Mouse (Mus musculus) mature B cell (primary cell): Measurements from ENCODE around the gene Gm49342.
"Not testable (repeated sequence)": the region's sequence is repeated elsewhere in the genome, so short reads cannot be mapped to it uniquely, and the experiment has no call there.

Experiments used
- in situ Hi-C: fragments of 300-500 bp; cut with MboI; formaldehyde crosslinking; loops from 2 replicates; pipeline ENCODE4 v1.14.3; 2019

Gm49342 gene

DNA sequence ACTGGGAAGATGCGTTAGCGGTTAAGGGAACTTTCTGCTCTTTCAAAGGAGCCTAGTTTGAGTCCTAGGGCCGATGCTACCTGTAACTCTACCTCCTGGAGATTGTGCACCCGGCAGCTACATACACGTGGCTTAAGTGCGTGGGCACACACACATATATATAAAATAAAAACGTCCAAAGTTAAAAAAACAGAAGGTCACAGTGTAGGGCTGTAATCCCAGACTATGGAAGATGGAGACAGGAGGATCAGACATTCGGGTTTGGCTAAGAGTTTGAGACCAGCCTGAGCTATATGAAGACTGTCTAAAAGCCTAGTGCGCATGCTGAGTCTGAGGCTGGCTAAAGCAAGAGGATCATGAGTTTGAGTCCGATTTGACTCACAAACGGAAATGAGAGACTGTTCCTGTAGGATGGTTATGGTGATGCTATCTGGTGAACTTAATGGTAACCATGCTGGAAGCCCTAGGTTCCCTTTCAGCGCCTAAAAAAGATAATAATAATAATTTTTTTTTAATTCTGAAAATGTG is 12.8 kb upstream of the Gm49342 start:
- in situ Hi-C loops: loop anchor here (10.0 kb wide), 1 partner anchor 127 kb away; the partner anchor contains the start of genes Ccnb1ip1 and Parp2

DNA sequence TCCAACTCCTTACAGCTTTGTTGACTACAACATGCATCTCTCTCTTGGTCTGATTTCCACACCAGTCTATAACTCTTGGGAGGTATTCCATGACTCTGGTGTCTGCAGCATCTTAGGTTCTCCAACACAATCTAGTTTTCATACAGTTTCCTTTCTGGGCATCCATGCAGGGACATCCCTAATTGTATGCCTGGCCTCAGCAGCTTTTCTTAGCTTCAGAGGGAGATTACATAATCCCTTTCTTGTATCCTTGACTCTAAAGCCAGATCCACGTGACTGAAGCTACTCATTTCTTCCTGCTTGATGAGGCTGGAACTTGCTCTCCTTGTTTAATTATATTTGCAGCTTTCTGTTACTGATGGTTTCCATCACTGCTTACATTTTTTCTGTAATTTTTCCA is 7.7 kb upstream of the Gm49342 start:
- in situ Hi-C loops: loop anchor here (10.0 kb wide), 1 partner anchor 132 kb away; the partner anchor contains the start of genes Ccnb1ip1 and Parp2

DNA sequence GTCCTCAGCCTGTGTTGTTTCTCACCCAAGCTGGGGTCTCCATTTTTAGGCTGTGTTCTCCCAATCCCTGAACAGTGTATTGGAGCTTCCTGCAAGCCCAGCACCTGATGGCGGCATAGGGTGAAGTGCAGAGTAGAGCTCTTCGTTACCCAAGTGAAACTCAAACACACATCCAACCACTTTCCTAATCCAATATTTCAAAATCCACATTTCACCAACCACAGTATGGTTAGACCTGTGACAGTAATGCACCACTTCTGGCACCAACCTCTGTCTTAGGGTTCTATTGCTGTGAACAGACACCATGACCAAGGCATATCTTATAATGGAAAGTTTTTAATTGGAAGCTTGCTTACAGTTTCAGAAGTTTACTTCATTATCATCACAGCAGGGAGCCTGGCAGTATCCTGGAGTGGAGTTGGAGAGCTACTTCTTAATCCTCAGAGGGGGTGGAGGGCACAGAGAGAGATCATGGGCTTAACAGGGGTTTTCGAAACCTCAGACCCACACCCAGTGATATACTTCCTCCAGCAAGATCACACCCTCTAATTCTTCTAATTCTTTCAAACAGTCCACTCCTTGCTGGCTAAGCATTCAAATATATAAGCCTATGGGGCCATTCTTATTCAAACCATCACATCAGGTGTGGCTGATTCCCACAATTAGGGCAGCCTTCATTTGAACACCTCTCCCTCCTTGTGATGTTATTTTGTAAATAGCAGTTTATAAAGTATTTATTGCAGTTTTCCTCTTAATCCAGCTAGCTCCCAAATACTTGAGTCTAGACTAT is 6.0 kb upstream of the Gm49342 start:
- in situ Hi-C loops: loop anchor here (10.0 kb wide), 1 partner anchor 134 kb away; the partner anchor contains the start of genes Ccnb1ip1 and Parp2

DNA sequence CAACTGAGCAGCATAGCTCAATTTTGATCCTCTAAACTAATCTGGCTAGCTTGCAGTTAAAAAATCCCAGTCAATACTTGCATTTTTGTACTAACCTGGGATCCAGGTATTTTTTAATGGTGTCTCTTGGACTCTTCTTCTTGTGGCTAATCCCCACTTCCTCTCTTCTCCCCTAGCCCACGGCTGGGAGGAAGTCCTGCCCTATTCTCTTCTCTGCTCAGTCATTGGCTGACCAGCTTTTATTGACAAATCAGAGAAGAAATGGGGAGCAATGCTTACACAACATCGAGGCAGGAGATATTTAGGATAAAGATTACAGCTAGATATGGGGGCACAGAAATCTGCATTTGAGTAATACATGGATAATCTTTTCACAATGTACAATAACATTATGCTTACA is 5.4 kb upstream of the Gm49342 start:
- in situ Hi-C loops: loop anchor here (10.0 kb wide), 1 partner anchor 134 kb away; the partner anchor contains the start of genes Ccnb1ip1 and Parp2

DNA sequence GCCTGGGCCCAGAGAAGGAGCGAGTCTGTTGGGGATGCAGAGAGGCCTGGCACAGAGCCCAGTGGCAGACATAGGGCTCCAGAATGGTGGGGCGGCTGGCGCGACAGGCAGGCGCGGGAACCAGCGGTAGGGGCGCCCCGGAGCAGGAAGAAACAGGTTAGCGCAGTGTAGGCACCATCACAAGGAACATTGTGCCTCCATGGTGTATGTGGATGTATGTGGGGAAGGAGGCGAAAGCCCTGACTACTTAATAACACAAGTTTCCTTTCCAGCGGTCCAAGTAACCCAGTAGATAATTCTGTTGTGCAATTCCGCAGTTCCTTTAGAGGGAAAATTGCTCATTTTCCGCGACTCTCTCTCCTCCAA is 334 bp downstream of the Gm49342 start:
- in situ Hi-C loops: not testable (repeated sequence)

DNA sequence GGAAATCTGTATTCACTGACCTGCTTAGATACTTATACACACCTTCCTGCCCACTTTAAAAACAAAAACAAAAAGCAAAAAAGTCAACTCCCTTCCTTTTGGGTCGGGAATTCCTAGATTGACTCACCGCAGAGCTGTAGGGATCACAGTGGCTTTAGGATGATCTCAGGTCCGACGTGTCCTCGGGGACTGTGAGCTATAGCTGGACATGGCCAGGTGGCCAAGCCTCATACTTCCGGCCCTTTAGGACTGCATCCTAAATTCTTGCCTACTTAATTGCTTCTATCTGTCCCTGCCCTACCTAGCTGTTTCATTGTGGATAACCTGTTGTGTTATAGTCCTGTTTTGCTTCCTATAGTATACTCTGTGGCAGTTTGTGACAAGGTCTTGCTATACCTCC is 764 bp downstream of the Gm49342 start:
- in situ Hi-C loops: not testable (repeated sequence)

DNA sequence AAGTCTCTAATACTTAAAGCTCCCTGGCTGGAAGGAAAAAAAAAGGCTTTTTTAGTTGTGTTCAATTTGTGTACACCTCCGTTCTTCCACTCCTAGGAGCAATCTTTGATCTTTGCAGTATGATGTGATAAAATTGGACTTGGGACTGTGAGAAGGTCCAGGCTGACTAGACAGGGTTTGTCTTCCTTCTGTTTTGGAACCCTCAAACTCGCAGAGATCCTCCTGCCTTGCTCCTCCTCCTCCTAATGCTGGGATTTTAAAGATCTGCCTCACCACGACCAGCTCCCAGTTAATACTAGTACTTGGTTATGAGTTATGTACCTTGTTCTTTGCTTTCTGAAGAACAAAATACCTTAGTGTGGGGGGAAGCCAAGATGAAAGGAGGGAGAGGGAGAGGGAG is 1.2 kb downstream of the Gm49342 start:
- in situ Hi-C loops: not testable (repeated sequence)

DNA sequence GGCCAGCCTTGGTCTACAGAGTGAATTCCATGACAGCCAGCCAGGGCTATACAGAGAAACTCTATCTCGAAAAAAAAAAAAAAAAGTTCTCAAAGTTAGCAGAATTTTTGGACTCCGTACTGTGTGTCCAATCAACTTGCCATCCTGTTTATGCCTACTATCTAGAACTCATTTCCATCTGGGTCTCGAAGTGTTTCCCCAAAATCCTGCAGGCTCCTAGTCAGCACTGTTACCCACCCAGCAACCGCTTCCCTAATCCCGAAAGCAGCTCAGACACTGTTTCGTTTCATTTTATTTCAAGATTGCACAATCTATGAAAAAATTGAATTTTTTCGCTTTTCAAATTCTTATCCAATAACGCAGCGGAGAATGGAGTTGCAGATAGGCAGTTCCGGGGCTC is 11.2 kb downstream of the Gm49342 start:
- in situ Hi-C loops: no loop called here

DNA sequence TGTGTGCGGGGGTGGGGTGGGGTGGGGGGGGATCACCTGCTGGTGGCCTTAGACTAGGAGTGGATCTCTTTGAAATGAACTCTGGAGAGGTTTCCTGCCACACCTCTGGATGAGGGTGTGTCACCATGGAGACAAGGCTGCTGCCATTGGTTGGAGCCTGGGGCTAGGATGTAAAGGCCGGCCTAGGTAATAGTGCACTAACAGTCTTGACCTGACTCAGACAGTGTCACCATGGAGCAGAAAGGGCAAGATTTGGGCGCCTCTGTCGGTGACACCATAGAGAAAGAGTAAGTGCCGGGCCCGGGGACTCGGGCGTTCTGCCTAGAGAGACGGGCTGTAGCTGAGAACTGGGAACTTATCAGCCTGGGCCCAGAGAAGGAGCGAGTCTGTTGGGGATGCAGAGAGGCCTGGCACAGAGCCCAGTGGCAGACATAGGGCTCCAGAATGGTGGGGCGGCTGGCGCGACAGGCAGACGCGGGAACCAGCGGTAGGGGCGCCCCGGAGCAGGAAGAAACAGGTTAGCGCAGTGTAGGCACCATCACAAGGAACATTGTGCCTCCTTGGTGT is 11.7 kb downstream of the Gm49342 start, which contains the start of gene Pnp2:
TSS of gene Pnp2 (plus strand) at position 51 of the 567 bp plus-strand sequence.
- in situ Hi-C loops: not testable (repeated sequence)

DNA sequence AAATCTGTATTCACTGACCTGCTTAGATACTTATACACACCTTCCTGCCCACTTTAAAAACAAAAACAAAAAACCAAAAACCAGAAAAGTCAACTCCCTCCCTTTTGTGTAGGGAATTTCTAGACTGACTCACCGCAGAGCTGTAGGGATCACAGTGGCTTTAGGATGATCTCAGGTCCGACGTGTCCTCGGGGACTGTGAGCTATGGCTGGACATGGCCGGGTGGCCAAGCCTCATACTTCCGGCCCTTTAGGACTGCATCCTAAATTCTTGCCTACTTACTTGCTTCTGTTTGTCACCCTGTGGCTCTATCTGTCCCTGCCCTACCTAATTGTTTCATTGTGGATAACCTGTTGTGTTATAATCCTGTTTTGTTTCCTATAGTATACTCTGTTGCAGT is 12.4 kb downstream of the Gm49342 start:
- in situ Hi-C loops: not testable (repeated sequence)

DNA sequence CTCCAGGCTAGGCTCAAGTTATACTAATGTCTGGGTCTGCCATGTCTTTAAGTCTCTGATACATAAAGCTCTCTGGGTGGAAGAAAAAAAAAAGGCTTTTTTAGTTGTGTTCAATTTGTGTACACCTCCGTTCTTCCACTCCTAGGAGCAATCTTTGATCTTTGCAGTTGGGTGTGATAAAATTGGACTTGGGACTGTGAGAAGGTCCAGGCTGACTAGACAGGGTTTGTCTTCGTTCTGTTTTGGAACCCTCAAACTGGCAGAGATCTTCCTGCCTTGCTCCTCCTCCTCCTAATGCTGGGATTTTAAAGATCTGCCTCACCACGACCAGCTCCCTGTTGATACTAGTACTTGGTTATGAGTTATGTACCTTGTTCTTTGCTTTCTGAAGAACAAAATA is 12.8 kb downstream of the Gm49342 start:
- in situ Hi-C loops: not testable (repeated sequence)

DNA sequence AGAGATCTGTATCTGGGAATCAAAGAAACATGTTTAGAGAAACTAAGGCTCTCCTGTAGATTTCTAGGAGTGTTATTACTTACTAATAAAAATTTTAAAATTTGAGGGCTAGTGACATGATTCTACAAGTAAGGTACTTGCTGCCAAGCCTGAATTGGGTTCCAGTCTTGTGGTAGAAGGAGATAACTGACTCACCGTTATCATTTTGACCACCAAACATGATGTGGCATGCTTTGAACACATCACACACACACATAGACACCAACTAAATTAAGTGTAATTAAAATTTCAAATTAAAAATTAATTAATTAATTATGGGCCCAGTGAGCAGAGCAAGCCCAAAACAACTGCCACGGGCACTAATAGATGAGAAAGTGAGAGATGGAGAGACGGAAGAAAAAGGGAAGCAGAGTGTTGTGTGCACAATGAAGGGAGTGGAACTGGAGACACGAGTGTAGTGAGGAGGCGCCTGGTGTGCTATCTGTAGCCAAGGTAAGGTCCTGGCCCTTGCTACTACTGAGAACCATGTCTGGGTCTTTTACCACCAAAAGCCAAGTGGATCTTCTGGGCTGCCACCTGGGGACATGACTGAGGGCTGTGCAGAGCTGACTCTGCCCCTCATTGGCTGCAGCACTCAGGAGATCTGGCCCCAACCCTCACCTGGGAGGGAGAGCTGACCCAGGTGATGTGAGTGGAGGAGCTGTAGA is 14.1 kb downstream of the Gm49342 start:
- in situ Hi-C loops: not testable (repeated sequence)

DNA sequence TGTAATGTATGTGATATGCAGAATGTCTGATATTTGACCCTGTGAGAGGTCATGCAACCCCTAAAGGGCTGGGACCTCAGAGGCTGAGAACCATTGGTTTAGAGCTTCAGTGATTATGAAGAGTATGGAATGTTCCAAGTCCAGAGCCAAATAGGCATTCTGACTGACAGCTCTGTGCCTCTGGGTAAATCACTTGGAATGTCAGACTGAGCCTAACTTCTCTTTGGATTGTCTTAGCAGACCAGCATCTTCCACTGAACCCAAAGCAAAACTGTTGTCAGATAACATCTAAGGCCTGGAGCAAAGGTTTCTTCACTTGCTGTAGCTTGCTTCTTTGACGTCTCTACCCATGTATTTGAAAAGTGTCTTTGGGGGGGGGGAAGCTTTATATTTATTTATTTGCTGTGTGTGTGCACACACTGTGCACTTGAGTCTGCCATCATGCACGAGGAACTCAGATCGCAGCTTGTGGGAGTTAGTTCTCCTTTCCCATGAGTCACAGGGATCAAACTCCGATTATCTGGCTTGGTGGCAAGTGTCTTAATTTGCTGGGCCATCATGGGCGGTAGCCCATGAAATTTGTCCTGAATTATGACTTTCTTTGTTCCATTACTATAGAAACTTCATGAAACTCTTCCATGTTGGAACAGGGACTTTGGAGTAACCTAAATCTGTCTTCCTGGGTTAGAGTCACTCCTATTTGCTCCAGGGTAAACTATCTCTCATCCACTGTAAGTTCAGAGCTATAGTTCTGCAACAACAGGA is 24.1 kb downstream of the Gm49342 start:
- in situ Hi-C loops: no loop called here

DNA sequence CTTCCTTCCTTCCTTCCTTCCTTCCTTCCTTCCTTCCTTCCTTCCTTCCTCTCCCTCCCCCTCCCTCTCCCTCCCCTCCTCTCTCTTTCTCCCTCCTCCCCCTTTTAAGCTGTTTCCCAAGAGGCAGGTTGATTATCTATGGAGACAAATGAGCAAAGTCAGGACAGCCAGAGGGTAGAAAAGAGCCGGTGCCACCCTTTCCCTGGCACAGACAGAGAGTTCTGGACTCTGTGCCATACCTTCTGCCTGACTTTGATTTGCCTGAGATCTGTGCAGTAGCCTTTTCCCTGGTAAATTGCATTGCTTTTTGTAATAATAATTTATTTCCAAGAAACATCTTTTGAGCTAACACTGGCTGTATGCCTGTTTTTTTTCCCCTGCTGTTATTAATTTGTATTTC is 24.7 kb downstream of the Gm49342 start:
- in situ Hi-C loops: no loop called here

DNA sequence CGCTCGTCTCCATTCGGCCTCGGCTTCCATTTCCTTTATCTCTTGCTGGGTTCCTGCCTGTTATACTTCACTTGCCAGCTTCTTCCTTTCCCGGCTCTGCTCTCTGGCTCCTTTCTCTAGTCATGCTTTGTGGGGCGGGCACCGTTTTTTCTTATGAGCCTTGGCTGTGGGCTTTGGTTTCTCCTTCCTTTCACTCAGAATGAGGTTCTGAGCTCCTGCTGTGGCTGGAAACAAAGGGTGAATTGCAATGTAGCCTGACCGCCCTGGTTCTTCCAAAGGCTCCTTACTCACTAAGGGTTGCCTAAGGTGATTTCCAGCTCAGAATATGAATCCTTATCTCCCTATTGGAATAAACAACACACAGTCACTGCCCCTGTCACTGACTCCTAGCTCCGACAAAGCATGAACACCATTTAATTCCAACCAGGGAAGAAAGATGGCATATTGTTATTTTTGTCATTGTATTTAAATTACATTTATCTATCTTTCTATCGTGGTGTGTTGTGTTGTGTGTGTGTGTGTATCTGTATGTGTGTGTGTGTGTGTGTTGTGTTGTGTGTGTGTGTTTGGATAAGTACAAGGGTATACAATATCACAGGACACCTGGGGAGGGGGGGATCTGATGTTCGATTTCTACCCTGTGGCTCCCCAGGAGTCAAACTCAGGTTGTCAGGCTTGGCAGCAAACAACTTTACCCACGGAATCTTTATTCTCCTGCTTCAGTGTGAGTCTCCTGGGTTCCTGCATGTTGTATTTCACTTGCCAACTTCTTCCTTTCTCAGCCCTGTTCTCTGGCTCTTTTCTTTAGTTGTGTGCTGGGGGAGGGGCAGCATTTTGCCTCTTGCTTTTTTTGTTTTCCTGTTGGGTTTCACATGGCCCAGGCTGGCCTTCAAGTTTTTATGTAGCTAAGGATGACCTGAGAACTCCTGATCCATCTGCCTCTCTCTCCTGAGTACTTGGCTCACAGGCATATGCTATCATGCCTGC is 25.5 kb downstream of the Gm49342 start:
- in situ Hi-C loops: no loop called here

DNA sequence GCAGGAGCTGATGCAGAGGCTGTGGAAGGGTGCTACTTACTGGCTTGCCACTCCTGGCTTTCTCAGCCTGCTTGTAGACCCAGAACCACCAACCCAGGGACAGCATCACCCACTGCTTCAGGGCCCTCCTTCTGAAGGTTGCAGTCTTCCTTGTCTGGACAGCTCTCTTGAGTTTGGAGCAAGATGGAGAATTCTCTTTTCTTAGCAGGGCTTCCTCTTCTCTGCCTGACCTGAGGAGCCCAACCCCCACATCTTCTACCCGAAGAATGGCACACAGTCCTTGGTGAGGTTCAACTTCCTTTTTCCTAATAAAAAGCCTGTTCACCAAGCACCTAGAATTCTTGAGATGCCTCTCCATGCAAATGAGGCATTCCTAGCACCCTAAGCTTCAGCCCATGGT is 26.5 kb downstream of the Gm49342 start:
- in situ Hi-C loops: no loop called here

DNA sequence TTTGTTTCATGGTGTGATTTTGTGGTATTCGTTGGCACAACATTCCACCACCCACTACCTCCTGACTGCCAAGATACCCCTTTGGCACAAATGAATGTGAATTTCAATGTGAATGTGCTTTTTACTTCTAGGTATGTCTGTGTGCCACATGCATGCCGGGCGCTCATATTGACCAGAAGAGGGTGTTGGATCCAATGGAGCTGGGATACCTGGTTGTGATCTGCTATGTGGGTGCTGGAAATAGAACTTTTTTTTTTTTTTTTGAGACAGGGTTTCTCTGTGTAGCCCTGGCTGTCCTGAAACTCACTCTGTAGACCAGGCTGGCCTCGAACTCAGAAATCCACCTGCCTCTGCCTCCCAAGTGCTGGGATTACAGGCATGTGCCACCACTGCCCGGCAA is 28.7 kb downstream of the Gm49342 start:
- in situ Hi-C loops: not testable (repeated sequence)

DNA sequence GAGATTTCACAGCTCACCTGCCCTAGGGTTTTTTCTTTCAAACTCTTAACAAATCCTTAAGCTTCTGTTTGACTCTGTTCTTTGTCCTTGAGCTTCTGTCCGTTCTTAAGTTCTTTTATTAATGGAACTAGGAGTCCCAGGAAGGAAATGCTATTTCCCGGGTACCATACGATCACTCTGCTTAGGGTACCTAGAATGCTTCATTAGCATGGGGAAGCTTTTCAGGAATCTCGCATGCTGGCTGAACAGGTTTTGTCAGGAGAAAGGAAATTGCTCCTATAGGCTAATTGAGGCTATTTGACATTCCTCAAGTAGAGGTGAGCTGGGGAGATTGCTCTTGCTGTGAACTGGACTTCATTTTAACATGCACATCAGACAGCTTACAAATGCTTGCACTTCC is 29.4 kb downstream of the Gm49342 start:
- in situ Hi-C loops: no loop called here

DNA sequence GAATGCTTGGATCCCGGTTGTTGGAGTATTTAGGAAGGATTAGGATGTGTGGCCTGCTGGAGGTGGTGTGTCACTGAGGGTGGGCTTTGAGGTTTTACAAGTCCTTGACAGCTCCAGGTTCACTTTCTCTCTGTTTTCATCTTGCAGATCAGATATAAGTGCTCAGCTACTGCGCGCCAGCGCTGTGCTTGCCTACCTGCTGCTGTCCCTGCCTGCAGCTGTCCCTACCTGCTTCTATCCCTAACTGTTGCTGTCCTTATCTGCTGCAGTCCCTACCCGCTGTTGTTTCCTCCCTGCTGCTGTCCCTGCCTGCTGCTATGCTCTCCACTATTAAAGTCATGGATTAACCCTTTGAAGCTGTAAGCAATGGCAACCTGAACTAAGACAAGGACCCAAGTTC is 30.7 kb downstream of the Gm49342 start:
- in situ Hi-C loops: no loop called here

DNA sequence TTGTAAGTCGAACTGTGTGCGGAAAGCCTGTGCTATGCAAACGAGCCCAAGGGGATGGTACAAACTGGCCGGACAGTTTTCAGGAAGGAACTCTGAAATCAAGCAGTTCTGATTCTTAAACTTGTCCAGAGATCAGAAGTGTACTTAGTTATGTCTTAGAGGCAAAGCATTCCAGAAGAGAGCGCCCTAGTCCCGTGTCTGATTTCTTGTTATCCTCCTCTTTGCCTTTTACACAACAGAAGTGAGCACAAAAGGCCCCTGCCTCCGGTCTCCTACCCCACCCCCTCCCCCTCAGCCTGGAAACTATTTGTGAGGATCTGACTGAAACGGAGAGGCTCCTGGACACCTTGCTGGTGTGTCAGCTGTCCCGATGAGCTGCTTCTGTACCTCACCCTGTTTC is 32.4 kb downstream of the Gm49342 start:
- in situ Hi-C loops: no loop called here
